Mouse (Mus musculus): ENCODE results near the gene Siglech. TPM values are rescaled to one million over a fixed set of nuclear protein-coding genes. Genes with fewer than 3 reads are reported as not detected.

Siglech gene
- 0.40 TPM in 1 of 2 replicates, not detected in the other for polyA plus RNA-seq (2015; fragmentation: Nextera tagmentation; extraction: Ambion mirVana)

- no peak within 1 kb of the TSS for H3K4me3 ChIP-seq (ENCODE audit: low read length)
- no peak within 1 kb of the TSS for H3K27ac ChIP-seq (ENCODE audit: low read length)
- WGBS: 31% methylated on average over 3 of the region's 3 CpGs
- no peak for ATAC-seq (ENCODE audit: low FRiP score, low TSS enrichment)
- H3K27me3 ChIP-seq (ENCODE audit: insufficient read depth, low read length): no peaks in the 10 kb centered on the region
- no peak within 1 kb of the TSS for H3K4me2 ChIP-seq (replicated peaks; ENCODE audit: low read depth, low read length)
- no peak within 1 kb of the TSS for H3K9ac ChIP-seq (replicated peaks; ENCODE audit: low read length)
- H3K9me3 ChIP-seq (ENCODE audit: low read length): no peaks in the 10 kb centered on the region
- H3K36me3 ChIP-seq (ENCODE audit: insufficient read depth, low read length): no peaks in the 10 kb centered on the region
- no peaks in the 10 kb centered on the region for H3K4me1 ChIP-seq (ENCODE audit: insufficient read depth, low read length)
Measured at GRCm38 (mm10) chr7:55767926-55768325, at the start of gene Siglech. TSS of gene Siglech (plus strand) at chr7:55768178.

- peak; percentile 81; the same call in 1 of the 2 replicates for ATAC-seq (ENCODE audit: low FRiP score, low TSS enrichment)
- 14% methylated on average over 7 of the region's 7 CpGs for WGBS
- no peaks in the 10 kb centered on the region for H3K36me3 ChIP-seq (ENCODE audit: insufficient read depth, low read length)
Measured at GRCm38 (mm10) chr7:55722673-55723072, 45.3 kb upstream of the Siglech start.

GRCm38 (mm10) chr7:55728903-55729302, 39.1 kb upstream of the Siglech start:
- Histone ChIP-seq H3K4me2 (replicated peaks; ENCODE audit: low read depth, low read length) (no peak overlapping the region), H3K4me3 (ENCODE audit: low read length) (no peak overlapping the region), H3K27ac (ENCODE audit: low read length) (no peak overlapping the region), H3K36me3 (ENCODE audit: insufficient read depth, low read length) (no peaks in the 10 kb centered on the region), H3K4me1 (ENCODE audit: insufficient read depth, low read length) (no peaks in the 10 kb centered on the region), H3K9me3 (ENCODE audit: low read length) (no peaks in the 10 kb centered on the region), H3K9ac (replicated peaks; ENCODE audit: low read length) (no peak overlapping the region), H3K27me3 (ENCODE audit: insufficient read depth, low read length) (no peaks in the 10 kb centered on the region)
- no peak for ATAC-seq (ENCODE audit: low FRiP score, low TSS enrichment)
- 79% methylated on average over 1 of the region's 1 CpGs for WGBS

More at GRCm38 (mm10) chr7:55722673-55723072, 45.3 kb upstream of the Siglech start:
- H3K4me1 ChIP-seq (ENCODE audit: insufficient read depth, low read length): no peaks in the 10 kb centered on the region
- H3K4me3 ChIP-seq (ENCODE audit: low read length): no peak overlapping the region
- H3K4me2 ChIP-seq (replicated peaks; ENCODE audit: low read depth, low read length): no peak overlapping the region
- no peak overlapping the region for H3K9ac ChIP-seq (replicated peaks; ENCODE audit: low read length)
- no peaks in the 10 kb centered on the region for H3K27me3 ChIP-seq (ENCODE audit: insufficient read depth, low read length)
- H3K9me3 ChIP-seq (ENCODE audit: low read length): no peaks in the 10 kb centered on the region
- H3K27ac ChIP-seq (ENCODE audit: low read length): no peak overlapping the region

- no peaks in the 10 kb centered on the region for H3K27me3 ChIP-seq (ENCODE audit: insufficient read depth, low read length)
- no peak overlapping the region for H3K4me2 ChIP-seq (replicated peaks; ENCODE audit: low read depth, low read length)
- ATAC-seq (ENCODE audit: low FRiP score, low TSS enrichment): no peak
- no peaks in the 10 kb centered on the region for H3K9me3 ChIP-seq (ENCODE audit: low read length)
- H3K4me3 ChIP-seq (ENCODE audit: low read length): no peak overlapping the region
- WGBS: 91% methylated on average over 2 of the region's 2 CpGs
- H3K36me3 ChIP-seq (ENCODE audit: insufficient read depth, low read length): no peaks in the 10 kb centered on the region
- no peak overlapping the region for H3K27ac ChIP-seq (ENCODE audit: low read length)
- no peak overlapping the region for H3K9ac ChIP-seq (replicated peaks; ENCODE audit: low read length)
- H3K4me1 ChIP-seq (ENCODE audit: insufficient read depth, low read length): no peaks in the 10 kb centered on the region
Measured at GRCm38 (mm10) chr7:55734483-55734882, 33.5 kb upstream of the Siglech start.

GRCm38 (mm10) chr7:55737125-55737912, 30.7 kb upstream of the Siglech start:
- Histone ChIP-seq H3K27me3 (ENCODE audit: insufficient read depth, low read length) (no peaks in the 10 kb centered on the region), H3K4me2 (replicated peaks; ENCODE audit: low read depth, low read length) (no peak overlapping the region), H3K4me3 (ENCODE audit: low read length) (no peak overlapping the region), H3K9ac (replicated peaks; ENCODE audit: low read length) (no peak overlapping the region), H3K36me3 (ENCODE audit: insufficient read depth, low read length) (no peaks in the 10 kb centered on the region), H3K4me1 (ENCODE audit: insufficient read depth, low read length) (no peaks in the 10 kb centered on the region), H3K9me3 (ENCODE audit: low read length) (no peaks in the 10 kb centered on the region), H3K27ac (ENCODE audit: low read length) (no peak overlapping the region)
- ATAC-seq (ENCODE audit: low FRiP score, low TSS enrichment): peak; percentile 52; the same call in 1 of the 2 replicates
- 51% methylated on average over 4 of the region's 4 CpGs for WGBS

GRCm38 (mm10) chr7:55743614-55744267, 24.2 kb upstream of the Siglech start:
- WGBS: 85% methylated on average over 3 of the region's 3 CpGs
- Histone ChIP-seq H3K4me3 (ENCODE audit: low read length) (no peak overlapping the region), H3K4me2 (replicated peaks; ENCODE audit: low read depth, low read length) (no peak overlapping the region), H3K36me3 (ENCODE audit: insufficient read depth, low read length) (no peaks in the 10 kb centered on the region), H3K27me3 (ENCODE audit: insufficient read depth, low read length) (no peaks in the 10 kb centered on the region), H3K27ac (ENCODE audit: low read length) (no peak overlapping the region), H3K9ac (replicated peaks; ENCODE audit: low read length) (no peak overlapping the region), H3K4me1 (ENCODE audit: insufficient read depth, low read length) (no peaks in the 10 kb centered on the region), H3K9me3 (ENCODE audit: low read length) (no peaks in the 10 kb centered on the region)
- no peak; the same call in 1 of the 2 replicates for ATAC-seq (ENCODE audit: low FRiP score, low TSS enrichment)

- Histone ChIP-seq H3K4me1 (ENCODE audit: insufficient read depth, low read length) (no peaks in the 10 kb centered on the region), H3K36me3 (ENCODE audit: insufficient read depth, low read length) (no peaks in the 10 kb centered on the region), H3K27me3 (ENCODE audit: insufficient read depth, low read length) (no peaks in the 10 kb centered on the region), H3K9ac (replicated peaks; ENCODE audit: low read length) (no peak overlapping the region), H3K9me3 (ENCODE audit: low read length) (no peaks in the 10 kb centered on the region), H3K27ac (ENCODE audit: low read length) (no peak overlapping the region), H3K4me2 (replicated peaks; ENCODE audit: low read depth, low read length) (no peak overlapping the region), H3K4me3 (ENCODE audit: low read length) (no peak overlapping the region)
- ATAC-seq (ENCODE audit: low FRiP score, low TSS enrichment): no peak
- 68% methylated on average over 10 of the region's 10 CpGs for WGBS
Measured at GRCm38 (mm10) chr7:55744566-55745220, 23.3 kb upstream of the Siglech start.

- no peak for ATAC-seq (ENCODE audit: low FRiP score, low TSS enrichment)
- WGBS: 61% methylated on average over 3 of the region's 3 CpGs
Measured at GRCm38 (mm10) chr7:55750841-55751240, 17.1 kb upstream of the Siglech start.

GRCm38 (mm10) chr7:55759346-55759745, 8.6 kb upstream of the Siglech start:
- 60% methylated on average over 3 of the region's 3 CpGs for WGBS
- no peak for ATAC-seq (ENCODE audit: low FRiP score, low TSS enrichment)

More at GRCm38 (mm10) chr7:55750841-55751240, 17.1 kb upstream of the Siglech start:
- Histone ChIP-seq H3K9ac (replicated peaks; ENCODE audit: low read length) (no peak overlapping the region), H3K4me1 (ENCODE audit: insufficient read depth, low read length) (no peaks in the 10 kb centered on the region), H3K27ac (ENCODE audit: low read length) (no peak overlapping the region), H3K9me3 (ENCODE audit: low read length) (no peaks in the 10 kb centered on the region), H3K36me3 (ENCODE audit: insufficient read depth, low read length) (no peaks in the 10 kb centered on the region), H3K4me2 (replicated peaks; ENCODE audit: low read depth, low read length) (no peak overlapping the region), H3K27me3 (ENCODE audit: insufficient read depth, low read length) (no peaks in the 10 kb centered on the region), H3K4me3 (ENCODE audit: low read length) (no peak overlapping the region)

More at GRCm38 (mm10) chr7:55759346-55759745, 8.6 kb upstream of the Siglech start:
- Histone ChIP-seq H3K4me3 (ENCODE audit: low read length) (no peak overlapping the region), H3K9me3 (ENCODE audit: low read length) (no peaks in the 10 kb centered on the region), H3K36me3 (ENCODE audit: insufficient read depth, low read length) (no peaks in the 10 kb centered on the region), H3K4me2 (replicated peaks; ENCODE audit: low read depth, low read length) (no peak overlapping the region), H3K4me1 (ENCODE audit: insufficient read depth, low read length) (no peaks in the 10 kb centered on the region), H3K27ac (ENCODE audit: low read length) (no peak overlapping the region), H3K9ac (replicated peaks; ENCODE audit: low read length) (no peak overlapping the region), H3K27me3 (ENCODE audit: insufficient read depth, low read length) (no peaks in the 10 kb centered on the region)
